Mouse (Mus musculus) cerebellum, postnatal 36 days (tissue): Measurements from ENCODE around the gene 1700012B09Rik.

ENCODE experiments used
- DNase-seq, 2 experiments: peaks; one replicate each; pipeline ENCODE4 v3.0.0; 2021 to 2022; ENCODE audit warnings: mixed read lengths in 2 of 2

1700012B09Rik gene

GRCm38 (mm10) chr9:14728365-14728764, 42.5 kb downstream of the 1700012B09Rik start:
- DNase-seq, result no peak

- DNase-seq, result no peak
Measured at GRCm38 (mm10) chr9:14726629-14727028, 44.2 kb downstream of the 1700012B09Rik start.

- no peak for DNase-seq
Measured at GRCm38 (mm10) chr9:14726005-14726404, 44.8 kb downstream of the 1700012B09Rik start.

- DNase-seq, result no peak
Measured at GRCm38 (mm10) chr9:14724755-14725420, 45.9 kb downstream of the 1700012B09Rik start.

GRCm38 (mm10) chr9:14721610-14722009, 49.2 kb downstream of the 1700012B09Rik start:
- no peak for DNase-seq

DNA sequence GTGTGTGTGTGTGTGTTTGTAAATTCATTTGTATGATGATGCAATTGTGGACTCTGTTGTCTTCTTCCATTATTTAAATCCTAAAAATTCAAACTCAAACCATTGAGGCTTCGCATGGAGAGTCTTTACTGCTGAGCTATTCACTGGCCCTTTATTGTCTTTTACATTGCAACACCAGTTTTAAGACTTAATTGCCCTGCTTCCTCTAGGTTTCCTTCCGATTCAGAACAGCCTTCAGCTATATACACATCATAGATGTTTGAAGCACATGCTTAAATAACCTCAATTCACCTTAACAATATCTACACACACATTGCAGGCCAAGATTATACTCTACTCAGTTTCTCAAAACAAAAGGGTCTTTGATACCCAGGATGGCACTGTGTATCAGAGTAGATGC, 50.4 kb downstream of the 1700012B09Rik start:
- DNase-seq, result no peak

DNA sequence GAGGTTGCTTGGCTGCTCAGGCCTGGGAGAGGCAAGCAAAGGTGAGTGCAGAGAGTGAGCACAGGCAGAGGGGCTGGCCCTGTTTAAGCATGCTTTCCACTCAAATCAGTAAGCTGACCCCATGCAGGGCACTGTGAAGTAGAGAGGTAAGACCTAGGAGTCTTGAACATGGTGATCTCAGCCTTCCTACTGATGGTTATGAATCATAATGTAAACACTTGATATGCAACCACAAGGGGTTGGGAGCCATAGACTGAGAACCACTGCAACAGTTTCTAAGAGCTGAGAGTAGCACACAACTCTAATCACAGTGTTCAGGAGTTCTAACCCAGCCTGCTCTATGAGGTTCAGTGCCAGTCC, 52.5 kb downstream of the 1700012B09Rik start:
- no peak for DNase-seq

- no peak for DNase-seq
Measured at GRCm38 (mm10) chr9:14717689-14718331, 53.0 kb downstream of the 1700012B09Rik start.

DNA sequence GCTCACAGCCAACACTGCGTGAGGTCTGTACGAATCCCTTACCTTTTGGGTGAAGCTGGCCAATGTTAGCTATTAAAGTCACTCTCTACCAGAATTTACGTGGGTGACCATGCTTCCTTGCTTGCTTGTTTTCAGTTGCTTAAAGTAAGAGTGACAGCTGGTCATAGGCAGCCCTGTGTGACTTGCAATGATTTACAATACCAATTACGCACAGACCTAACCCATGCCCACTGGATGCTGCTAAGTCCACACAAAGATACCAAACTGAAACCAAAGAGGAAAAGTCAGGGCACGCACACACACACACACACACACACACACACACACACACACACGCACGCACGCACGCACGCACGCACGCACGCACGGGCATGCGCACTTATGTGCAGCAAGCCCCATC, 55.6 kb downstream of the 1700012B09Rik start:
- DNase-seq, result no peak

GRCm38 (mm10) chr9:14710910-14711309, 59.9 kb downstream of the 1700012B09Rik start:
- no peak for DNase-seq
